Mouse (Mus musculus): ENCODE data around the gene Psmd8.
"Not testable (repeated sequence)": the region's sequence is repeated elsewhere in the genome, so short reads cannot be mapped to it uniquely, and the experiment has no call there.

Gene Psmd8

GRCm38 (mm10) chr7:29180077-29180853, at the start of gene Psmd8:
Psmd8 (minus strand) TSS chr7:29180701.
- DNase-seq (ENCODE audit: low spot score), result peak; percentile 97

- no peak for DNase-seq (ENCODE audit: low spot score)
Measured at GRCm38 (mm10) chr7:29228202-29228601, 47.7 kb upstream of the Psmd8 start.

DNA sequence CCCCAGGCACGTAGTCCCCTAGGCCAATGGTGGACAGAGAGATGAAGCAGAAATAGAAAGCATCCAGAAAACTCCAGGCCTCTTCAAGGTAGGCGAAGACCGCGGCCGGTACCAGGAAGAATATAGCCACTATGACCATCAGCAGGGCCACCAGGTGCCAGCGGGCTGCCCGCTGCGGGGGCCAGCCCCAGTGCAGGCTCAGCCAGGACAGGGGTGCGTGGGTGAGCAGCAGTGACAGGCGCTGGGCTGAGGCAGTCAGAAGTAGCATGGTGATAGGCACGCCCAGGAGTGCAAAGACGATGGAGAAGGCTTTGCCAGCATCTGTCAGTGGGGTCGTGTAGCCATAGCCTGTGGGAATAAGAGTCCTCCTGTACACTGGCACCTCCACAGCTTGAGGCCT, 45.0 kb upstream of the Psmd8 start:
- no peak for DNase-seq (ENCODE audit: low spot score)

DNA sequence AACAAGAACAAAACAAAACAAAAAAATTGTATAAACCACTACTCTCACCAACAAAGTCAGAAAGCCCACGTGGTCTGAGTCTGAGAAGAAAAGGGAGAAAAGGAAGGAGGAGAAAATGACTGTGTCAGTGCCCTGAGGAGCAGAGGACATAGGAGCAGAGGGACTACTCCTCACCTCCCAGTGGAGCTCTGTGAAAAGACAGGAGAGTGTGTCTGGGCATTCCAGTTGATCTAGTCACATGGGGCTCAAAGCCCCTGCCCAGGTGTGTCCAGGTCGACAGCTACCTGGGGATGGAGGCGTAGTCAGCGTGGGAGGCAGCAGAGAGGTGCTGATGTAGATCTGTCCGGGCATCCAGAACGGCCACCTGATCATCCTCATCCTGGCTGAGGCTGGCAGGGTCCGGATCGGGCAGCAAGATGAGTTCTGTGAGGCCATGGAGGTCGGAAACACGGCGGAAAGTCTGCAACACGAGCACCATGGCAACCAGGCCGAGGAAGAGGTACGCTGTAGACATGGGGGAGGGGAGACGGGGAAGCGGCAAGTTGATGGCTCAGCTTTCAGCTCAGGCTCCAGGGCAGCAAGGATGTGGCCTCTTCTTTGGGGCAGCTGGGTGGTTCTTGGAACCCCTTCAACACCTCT, 44.4 kb upstream of the Psmd8 start:
- DNase-seq (ENCODE audit: low spot score), result no peak

DNA sequence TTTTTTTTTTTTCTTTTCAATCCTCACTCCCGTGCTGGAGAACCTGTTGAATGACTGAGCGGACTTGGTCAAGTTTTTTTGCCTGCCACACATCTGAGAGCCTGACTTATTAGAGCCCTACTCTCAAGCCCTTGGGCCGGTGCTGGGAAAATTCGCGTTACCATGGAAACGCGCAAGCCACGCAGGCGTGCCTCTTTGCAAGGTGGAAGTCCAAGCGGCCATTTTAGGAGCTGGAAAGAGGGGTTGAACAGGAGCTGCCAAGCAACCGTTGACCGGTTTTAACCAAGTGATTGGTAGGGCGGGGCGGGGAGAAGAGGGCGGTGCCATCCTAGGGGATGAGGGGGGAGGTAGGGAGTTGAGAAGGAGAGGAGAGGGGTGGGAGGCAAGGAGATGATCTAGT, 34.3 kb upstream of the Psmd8 start:
- DNase-seq (ENCODE audit: low spot score), result no peak

- no peak for DNase-seq (ENCODE audit: low spot score)
Measured at GRCm38 (mm10) chr7:29214236-29214635, 33.7 kb upstream of the Psmd8 start.

DNA sequence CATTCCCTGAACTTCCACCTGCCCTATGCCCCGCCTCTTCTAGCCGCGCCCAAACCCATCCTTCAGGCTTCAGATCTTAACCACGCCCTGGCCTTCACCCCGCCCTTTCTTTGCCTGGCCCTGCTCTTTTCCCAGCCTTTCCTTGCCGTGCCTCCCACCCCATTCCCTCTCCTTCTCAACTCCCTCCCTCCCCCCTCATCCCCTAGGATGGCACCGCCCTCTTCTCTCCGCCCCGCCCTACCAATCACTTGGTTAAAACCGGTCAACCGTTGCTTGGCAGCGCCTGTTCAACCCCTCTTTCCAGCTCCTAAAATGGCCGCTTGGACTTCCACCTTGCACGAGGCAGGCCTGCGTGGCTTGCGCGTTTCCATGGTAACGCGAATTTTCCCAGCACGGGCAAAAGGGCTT, 33.2 kb upstream of the Psmd8 start, which contains the start of gene Catsperg1:
TSS of gene Catsperg1 (minus strand) at position 361 of the 408 bp plus-strand sequence.
- DNase-seq (ENCODE audit: low spot score), result peak; percentile 71

DNA sequence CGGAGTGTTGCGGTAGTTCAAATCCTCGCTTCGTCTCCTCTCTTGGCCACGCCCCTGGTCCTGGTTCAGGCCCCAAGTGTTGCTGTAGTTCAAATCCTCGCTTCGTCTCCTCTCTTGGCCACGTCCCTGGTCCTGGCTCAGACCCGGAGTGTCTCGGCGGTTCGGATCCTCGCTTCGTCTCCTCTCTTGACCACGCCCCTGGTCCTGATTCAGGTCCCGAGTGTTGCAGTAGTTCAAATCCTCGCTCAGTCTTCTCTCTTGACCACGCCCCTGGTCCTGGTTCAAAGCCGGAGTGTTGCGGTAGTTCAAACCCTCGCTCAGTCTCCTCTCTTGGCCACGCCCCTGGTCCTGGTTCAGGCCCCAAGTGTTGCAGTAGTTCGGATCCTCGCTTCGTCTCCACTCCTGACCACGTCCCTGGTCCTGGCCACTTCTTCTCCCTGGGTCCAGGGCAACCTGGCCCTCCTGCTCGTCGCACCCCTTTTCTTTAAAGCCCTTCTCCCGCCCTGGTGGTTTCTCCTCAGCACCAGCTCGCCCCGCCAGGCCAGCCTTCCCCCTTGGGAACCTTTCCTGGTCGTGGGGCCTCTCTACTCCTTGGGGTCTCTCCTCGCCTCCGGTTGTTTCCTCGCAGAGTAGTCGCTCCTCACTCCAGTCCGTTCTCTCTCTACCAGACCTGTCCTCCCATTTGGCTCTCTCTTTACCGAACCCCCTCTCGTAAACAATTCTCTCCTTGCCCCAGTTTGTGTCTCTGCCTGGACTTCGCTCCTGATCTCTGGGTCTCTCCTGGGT, 32.5 kb upstream of the Psmd8 start:
- not testable (repeated sequence) for DNase-seq (ENCODE audit: low spot score)

GRCm38 (mm10) chr7:29212199-29212765, 31.8 kb upstream of the Psmd8 start:
- DNase-seq (ENCODE audit: low spot score), result peak; percentile 71

DNA sequence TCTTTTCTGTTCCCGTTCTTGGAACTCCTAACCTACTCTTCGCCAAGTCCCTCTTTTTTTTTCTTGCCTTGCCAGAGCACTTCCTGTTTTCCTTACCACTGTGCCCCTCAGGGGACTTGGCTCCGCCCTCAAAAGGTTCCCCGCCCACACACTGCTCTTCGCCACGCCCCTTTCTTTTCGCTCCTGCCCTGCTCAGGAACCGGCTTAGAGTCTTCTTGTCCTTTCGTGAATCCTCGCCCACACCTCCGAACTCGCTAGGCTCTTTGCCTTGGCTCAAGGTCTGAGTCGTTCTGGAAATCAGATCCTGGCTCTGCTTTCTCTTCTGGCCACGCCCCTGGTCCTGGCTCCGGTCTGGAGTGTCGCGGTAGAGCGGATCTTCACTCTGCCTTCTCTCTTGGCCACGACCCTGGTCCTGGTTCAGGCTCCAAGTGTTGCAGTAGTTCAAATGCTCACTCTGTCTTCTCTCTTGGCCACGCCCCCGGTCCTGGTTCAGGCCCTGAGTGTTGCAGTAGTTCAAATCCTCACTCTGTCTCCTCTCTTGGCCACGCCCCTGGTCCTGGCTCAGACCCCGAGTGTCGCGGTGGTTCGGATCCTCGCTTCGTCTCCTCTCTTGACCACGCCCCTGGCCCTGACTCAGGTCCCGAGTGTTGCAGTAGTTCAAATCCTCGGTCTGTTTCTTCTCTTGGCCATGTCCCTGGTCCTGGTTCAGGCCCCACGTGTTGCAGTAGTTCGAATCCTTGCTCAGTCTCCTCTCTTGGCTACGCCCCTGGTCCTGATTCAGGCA, 31.1 kb upstream of the Psmd8 start:
- DNase-seq (ENCODE audit: low spot score), result peak; percentile 87

- DNase-seq (ENCODE audit: low spot score), result not testable (repeated sequence)
Measured at GRCm38 (mm10) chr7:29211013-29211412, 30.5 kb upstream of the Psmd8 start.

DNA sequence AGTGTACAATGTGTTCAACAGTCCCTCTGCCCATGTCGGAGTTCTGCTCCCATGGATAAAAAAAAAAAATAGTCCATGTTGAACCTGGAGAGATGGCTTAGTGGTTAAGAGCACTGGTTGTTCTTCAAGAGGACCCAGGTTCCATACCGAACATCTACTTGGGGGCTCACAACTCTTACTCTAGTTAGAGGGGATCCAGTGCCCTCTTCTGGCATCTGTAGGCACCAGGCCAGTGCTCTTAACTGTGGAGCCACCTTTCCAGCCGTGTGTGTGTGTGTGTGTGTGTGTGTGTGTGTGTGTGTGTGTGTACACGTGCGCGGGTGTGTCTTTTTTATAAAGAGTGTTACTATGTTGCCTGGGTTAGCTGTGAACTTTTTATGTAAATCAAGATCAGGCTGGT, 22.1 kb upstream of the Psmd8 start:
- DNase-seq (ENCODE audit: low spot score), result no peak

- DNase-seq (ENCODE audit: low spot score), result not testable (repeated sequence)
Measured at GRCm38 (mm10) chr7:29194230-29194629, 13.7 kb upstream of the Psmd8 start.

- not testable (repeated sequence) for DNase-seq (ENCODE audit: low spot score)
Measured at GRCm38 (mm10) chr7:29181323-29181722, 822 bp upstream of the Psmd8 start.

DNA sequence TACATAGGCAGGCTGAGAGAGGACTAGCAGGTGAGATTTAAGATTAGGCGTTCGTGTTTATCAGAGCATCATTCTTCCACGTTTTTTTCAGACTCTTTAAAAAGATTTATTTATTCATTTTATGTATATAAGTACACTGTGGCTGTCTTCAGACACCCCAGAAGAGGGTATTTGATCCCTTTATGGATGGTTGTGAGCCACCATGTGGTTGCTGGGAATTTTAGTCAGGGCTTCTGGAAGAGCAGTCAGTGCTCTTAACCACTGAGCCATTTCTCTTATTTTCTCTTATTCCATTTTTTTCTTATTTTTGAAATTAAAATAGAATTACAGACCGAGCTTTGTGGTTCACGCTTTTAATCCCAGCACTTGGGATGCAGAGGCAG, 344 bp upstream of the Psmd8 start:
- DNase-seq (ENCODE audit: low spot score), result no peak

DNA sequence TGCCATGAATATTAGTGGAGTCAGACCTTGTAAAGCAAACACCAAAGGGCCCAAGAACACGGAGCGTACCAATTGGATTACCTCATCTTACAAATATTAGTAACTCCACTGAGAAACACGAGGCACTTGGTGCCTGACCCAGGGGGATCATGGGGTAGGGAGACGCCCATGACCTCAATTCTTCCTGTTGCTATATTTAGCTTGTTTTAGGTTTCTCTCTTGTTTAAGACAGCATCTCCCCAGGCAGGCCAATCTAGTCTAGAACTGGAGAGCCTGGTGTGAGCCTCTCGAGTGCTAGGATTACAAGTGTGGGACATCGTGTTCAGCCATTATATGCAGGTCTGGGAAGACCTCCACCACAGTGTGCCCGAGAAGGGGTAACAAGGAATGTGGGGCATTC, 1.2 kb downstream of the Psmd8 start:
- DNase-seq (ENCODE audit: low spot score), result peak; percentile 75

GRCm38 (mm10) chr7:29178106-29178505, 2.4 kb downstream of the Psmd8 start:
- no peak for DNase-seq (ENCODE audit: low spot score)

DNA sequence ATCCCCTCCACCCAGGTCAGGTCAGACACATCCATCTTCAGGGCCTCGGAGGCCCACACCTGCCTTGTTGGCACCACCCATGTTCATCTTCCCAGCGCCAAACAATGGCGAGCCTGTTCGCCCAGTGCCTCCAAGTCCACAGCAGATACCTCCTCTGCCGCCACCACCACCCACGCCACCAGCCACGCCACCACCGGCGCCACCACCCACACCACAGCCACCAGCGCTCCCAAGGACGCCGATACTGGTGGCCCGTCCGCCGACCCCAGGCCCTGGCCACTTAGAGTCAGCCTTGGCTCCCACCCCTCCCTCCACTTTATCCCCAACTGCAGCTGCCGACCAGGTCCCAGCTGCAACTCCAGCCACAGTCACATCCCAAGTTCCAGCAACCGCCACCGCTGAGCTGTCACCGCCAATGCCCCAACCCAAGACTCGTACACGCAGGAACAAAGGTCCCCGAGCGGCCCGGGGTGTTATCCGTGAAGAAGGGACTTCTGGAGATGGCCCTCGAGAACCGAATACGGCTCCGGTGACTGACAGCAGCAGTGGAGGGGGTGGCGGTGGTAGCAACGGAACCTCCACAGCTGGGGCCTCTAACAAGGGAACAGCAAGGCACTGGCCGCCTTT, 8.0 kb downstream of the Psmd8 start:
- DNase-seq (ENCODE audit: low spot score), result no peak

- DNase-seq (ENCODE audit: low spot score), result no peak
Measured at GRCm38 (mm10) chr7:29171562-29172097, 8.9 kb downstream of the Psmd8 start.

- peak; percentile 29 for DNase-seq (ENCODE audit: low spot score)
Measured at GRCm38 (mm10) chr7:29170755-29171561, 9.5 kb downstream of the Psmd8 start.
